Mouse (Mus musculus) stomach, embryonic 14.5 days (tissue): ENCODE data around the gene Ube2e1. TPM values are rescaled to one million over a fixed set of nuclear protein-coding genes. Genes with fewer than 3 reads are reported as not detected.

ENCODE experiments used
- ATAC-seq: fragments of 200-750 bp; cut with Nextera tagmentation; 2 replicates; pipeline ENCODE4 v1.8.0; 2017; ENCODE audit warnings: low read depth, moderate TSS enrichment; ENCODE audit not compliant: insufficient number of reproducible peaks, insufficient read depth, low FRiP score
- H3K27ac ChIP-seq: fragments of 300-500 bp; sonication (generic); 2 replicates; pipeline ENCODE4 v1.5.1; 2014; ENCODE audit warnings: mild to moderate bottlenecking, low read length, moderate library complexity, mixed read lengths
- H3K27me3 ChIP-seq: fragments of 300-500 bp; sonication (generic); 2 replicates; pipeline ENCODE4 v1.6.1; 2014; ENCODE audit warnings: low read length, control low read depth, mixed read lengths; ENCODE audit not compliant: control insufficient read depth, insufficient read depth
- H3K36me3 ChIP-seq: fragments of 300-500 bp; sonication (generic); 2 replicates; pipeline ENCODE4 v1.6.1; 2014; ENCODE audit warnings: mild to moderate bottlenecking, control low read depth, low read length, moderate library complexity, mixed read lengths; ENCODE audit not compliant: control insufficient read depth, insufficient read depth
- H3K4me1 ChIP-seq: fragments of 300-500 bp; sonication (generic); 2 replicates; pipeline ENCODE4 v1.6.1; 2014; ENCODE audit warnings: low read length, control low read depth, mixed read lengths; ENCODE audit not compliant: control insufficient read depth, insufficient read depth
- H3K4me2 ChIP-seq: fragments of 300-500 bp; sonication (generic); replicated peaks from 2 replicates; pipeline ENCODE4 v1.6.1; 2014; ENCODE audit warnings: low read depth, low read length, control low read depth
- H3K4me3 ChIP-seq: fragments of 300-500 bp; sonication (generic); 2 replicates; pipeline ENCODE4 v1.5.1; 2014; ENCODE audit warnings: low read depth, low read length, control low read depth
- H3K9ac ChIP-seq: fragments of 300-500 bp; sonication (generic); replicated peaks from 2 replicates; pipeline ENCODE4 v1.6.1; 2014; ENCODE audit warnings: low read depth, mild to moderate bottlenecking, control low read depth, low read length, moderate library complexity, mixed read lengths
- H3K9me3 ChIP-seq: fragments of 300-500 bp; sonication (generic); 2 replicates; pipeline ENCODE4 v1.6.1; 2016; ENCODE audit warnings: low read depth, low read length, control low read depth; ENCODE audit not compliant: control insufficient read depth
- WGBS: fragments of 180-500 bp; shearing (Covaris S2); extraction: QIAGEN DNeasy Blood & Tissue Kit; methylation state at CpG from one replicate; pipeline ENCODE4 v1.1.7; 2014; 5-methylcytosine and 5-hydroxymethylcytosine counted together
- polyA plus RNA-seq: library from polyadenylated mRNA; unstranded; fragments of >200 nt; fragmentation: Nextera tagmentation; extraction: Ambion mirVana; gene quantifications from 2 replicates; pipeline ENCODE4 v1.2.1, GENCODE M21; 2014

Gene Ube2e1
- polyA plus RNA-seq, 1 experiment from 2014 or later: 54.3 TPM

GRCm38 (mm10) chr14:18233981-18234960 is 97.4 kb downstream of the Ube2e1 start:
- Histone ChIP-seq H3K4me3 (no peak overlapping the region), H3K36me3 (no peaks in the 10 kb centered on the region), H3K9me3 (no peaks in the 10 kb centered on the region), H3K27me3 (no peaks in the 10 kb centered on the region), H3K9ac (no peak overlapping the region), H3K4me2 (no peak overlapping the region), H3K27ac (no peak overlapping the region), H3K4me1 (no peaks in the 10 kb centered on the region)
- WGBS: 50% methylated on average over 5 of the region's 5 CpGs
- ATAC-seq: no peak

- H3K36me3 ChIP-seq: no peaks in the 10 kb centered on the region
- no peak overlapping the region for H3K27ac ChIP-seq
- H3K4me3 ChIP-seq: no peak overlapping the region
- no peak for ATAC-seq
- WGBS: 81% methylated on average over 2 of the region's 2 CpGs
- no peak overlapping the region for H3K4me2 ChIP-seq
- no peak overlapping the region for H3K9ac ChIP-seq
- no peaks in the 10 kb centered on the region for H3K9me3 ChIP-seq
- no peaks in the 10 kb centered on the region for H3K4me1 ChIP-seq
- H3K27me3 ChIP-seq: no peaks in the 10 kb centered on the region
Observed at GRCm38 (mm10) chr14:18233076-18233475, 98.6 kb downstream of the Ube2e1 start.

Other genes with a start within 250 kb of the Ube2e1 start
- gene Nr1d2, start 92.7 kb downstream of the Ube2e1 start, polyA plus RNA-seq: 9.9 and 12.9 TPM in 2 replicates
- gene Nkiras1, start 60.7 kb downstream of the Ube2e1 start, polyA plus RNA-seq: 15.6 and 19.0 TPM in 2 replicates
- 520 and 544 TPM in 2 replicates for gene Rpl15, start 60.5 kb downstream of the Ube2e1 start, polyA plus RNA-seq